Mouse (Mus musculus) gastrocnemius, adult 2 months (tissue): ENCODE results near the gene Gapvd1. TPM values are rescaled to one million over a fixed set of nuclear protein-coding genes. Genes with fewer than 3 reads are reported as not detected.

Source experiments
- DNase-seq: peaks from one replicate; pipeline ENCODE4 v3.0.0; 2022
- H3K27ac ChIP-seq: fragments of 200-600 bp; 2 replicates; pipeline ENCODE4 v1.8.1; 2022; ENCODE audit warnings: mild to moderate bottlenecking
- H3K4me3 ChIP-seq: fragments of 200-600 bp; 2 replicates; pipeline ENCODE4 v1.8.1; 2022; ENCODE audit warnings: mild to moderate bottlenecking, moderate library complexity
- CTCF ChIP-seq: fragments of 200-600 bp; IDR thresholded peaks from 2 replicates; pipeline ENCODE4 v1.8.1; 2022; ENCODE audit warnings: antibody characterized with exemption, mild to moderate bottlenecking, moderate library complexity
- intact Hi-C: fragments of 180-260 bp; cut with DNase I; formaldehyde crosslinking; loops from one replicate; pipeline ENCODE4 v1.15.1; 2025
- total RNA-seq, 2 experiments: library from RNA; stranded (reverse); gene quantifications; 2 replicates each; pipeline ENCODE4 v1.2.3; 2021

Gapvd1 gene
- total RNA-seq, 2 experiments from 2014 or later: 34.0 to 35.5 TPM

DNA sequence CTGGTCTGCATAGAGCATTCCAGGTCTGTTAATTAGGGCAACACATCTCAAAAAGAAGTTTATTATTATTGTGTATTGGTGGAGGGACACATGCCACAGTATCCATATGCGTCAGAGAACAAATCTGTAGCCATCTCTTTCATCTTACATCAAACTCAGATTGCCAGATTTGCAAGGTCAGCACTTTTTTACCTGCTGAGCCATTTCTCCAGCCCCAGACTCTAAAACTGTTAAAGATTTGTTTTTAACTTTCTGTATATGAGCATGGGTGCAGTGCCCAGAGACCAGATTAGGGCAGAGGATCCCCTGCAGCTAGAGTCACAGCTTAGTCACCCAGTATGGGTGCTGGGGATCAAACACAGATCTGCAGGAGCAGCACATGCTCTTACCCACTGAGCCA is 18.4 kb downstream of the Gapvd1 start:
- no peak for TF ChIP-seq CTCF
- Histone ChIP-seq H3K27ac (no peak overlapping the region), H3K4me3 (no peak overlapping the region)
- intact Hi-C loops: no loop called here
- no peak for DNase-seq

DNA sequence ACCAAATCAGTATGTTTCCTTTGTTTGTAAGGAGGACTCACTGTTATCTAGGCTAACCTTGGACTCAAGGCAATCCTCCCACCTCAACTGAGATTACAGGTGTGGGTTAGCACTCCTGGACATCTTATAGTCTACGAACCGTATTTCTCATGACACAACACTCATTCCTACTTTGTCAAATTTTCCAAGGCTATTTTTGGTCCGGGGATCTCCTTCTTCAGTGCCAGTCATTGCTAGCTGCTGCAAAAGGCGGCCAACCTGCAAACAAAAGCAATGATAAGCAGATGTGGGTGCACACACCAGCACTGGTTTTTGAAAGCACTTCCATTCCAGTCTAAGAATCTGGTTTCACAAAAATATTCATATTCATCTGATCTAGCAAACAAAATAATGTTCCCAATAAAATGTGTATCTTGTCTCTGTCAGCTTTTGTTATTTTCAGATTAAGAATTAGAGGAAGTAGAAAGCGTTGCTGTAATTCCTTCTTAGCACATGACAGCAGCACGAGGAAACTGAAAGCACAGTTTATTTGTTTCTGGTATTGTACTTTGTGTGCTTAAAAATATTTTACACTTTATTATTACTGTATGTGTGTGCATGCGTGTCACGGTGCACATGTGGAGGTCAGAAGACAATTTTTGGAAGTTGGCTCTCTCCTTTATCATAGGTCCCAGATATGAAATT is 27.8 kb downstream of the Gapvd1 start:
- Histone ChIP-seq H3K4me3 (no peak overlapping the region), H3K27ac (no peak overlapping the region)
- no peak for DNase-seq
- no peak for TF ChIP-seq CTCF
- intact Hi-C loops: no loop called here

- TF ChIP-seq CTCF: no peak
- Histone ChIP-seq H3K27ac (no peak overlapping the region), H3K4me3 (no peak overlapping the region)
- intact Hi-C loops: no loop called here
- no peak for DNase-seq
Observed at GRCm38 (mm10) chr2:34725269-34725668, 29.8 kb downstream of the Gapvd1 start.

GRCm38 (mm10) chr2:34718196-34718595 is 36.8 kb downstream of the Gapvd1 start:
- Histone ChIP-seq H3K27ac (no peak overlapping the region), H3K4me3 (no peak overlapping the region)
- intact Hi-C loops: no loop called here
- TF ChIP-seq CTCF: peak; percentile 25; the same call in 1 of the 2 replicates
- DNase-seq: no peak

GRCm38 (mm10) chr2:34711904-34712303 is 43.1 kb downstream of the Gapvd1 start:
- no peak for TF ChIP-seq CTCF
- Histone ChIP-seq H3K27ac (no peak overlapping the region), H3K4me3 (no peak overlapping the region)
- DNase-seq: no peak
- intact Hi-C loops: no loop called here

- DNase-seq: no peak
- intact Hi-C loops: no loop called here
- no peak for TF ChIP-seq CTCF
- Histone ChIP-seq H3K4me3 (no peak overlapping the region), H3K27ac (no peak overlapping the region)
Observed at GRCm38 (mm10) chr2:34708675-34709074, 46.4 kb downstream of the Gapvd1 start.

DNA sequence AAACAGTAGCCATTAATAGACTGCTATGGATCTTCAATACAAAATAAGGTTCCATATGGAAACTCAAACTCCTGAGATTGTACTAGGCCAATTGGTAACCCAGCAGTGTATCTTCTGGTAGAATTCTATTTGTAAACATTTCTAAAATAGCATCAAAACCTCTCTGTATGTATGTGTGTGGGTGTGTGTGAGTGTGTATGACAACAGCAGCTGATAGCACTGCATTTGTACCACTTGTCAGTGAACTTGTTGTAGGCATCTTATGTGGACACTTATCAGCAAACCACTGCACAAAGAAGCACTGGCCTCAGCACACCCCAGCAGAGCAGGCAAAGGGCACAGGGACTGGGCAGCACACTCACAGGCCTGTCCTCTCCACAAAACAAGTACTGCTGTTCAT is 58.4 kb downstream of the Gapvd1 start:
- Histone ChIP-seq H3K27ac (no peak overlapping the region), H3K4me3 (no peak overlapping the region)
- DNase-seq: no peak
- intact Hi-C loops: no loop called here
- TF ChIP-seq CTCF: no peak

- DNase-seq: no peak
- intact Hi-C loops: no loop called here
- no peak for TF ChIP-seq CTCF
- H3K27ac ChIP-seq: no peak overlapping the region
- no peak overlapping the region for H3K4me3 ChIP-seq
Observed at GRCm38 (mm10) chr2:34692861-34693260, 62.2 kb downstream of the Gapvd1 start.

GRCm38 (mm10) chr2:34684076-34684870 is 70.8 kb downstream of the Gapvd1 start:
- H3K27ac ChIP-seq: no peak overlapping the region
- DNase-seq: no peak
- no peak overlapping the region for H3K4me3 ChIP-seq
- TF ChIP-seq CTCF: no peak
- intact Hi-C loops: no loop called here

- no peak overlapping the region for H3K27ac ChIP-seq
- DNase-seq: no peak
- intact Hi-C loops: no loop called here
- no peak overlapping the region for H3K4me3 ChIP-seq
- TF ChIP-seq CTCF: no peak
Observed at GRCm38 (mm10) chr2:34677976-34678375, 77.1 kb downstream of the Gapvd1 start.

GRCm38 (mm10) chr2:34677061-34677460 is 78.0 kb downstream of the Gapvd1 start:
- DNase-seq: no peak
- no peak for TF ChIP-seq CTCF
- intact Hi-C loops: no loop called here
- Histone ChIP-seq H3K4me3 (no peak overlapping the region), H3K27ac (no peak overlapping the region)

DNA sequence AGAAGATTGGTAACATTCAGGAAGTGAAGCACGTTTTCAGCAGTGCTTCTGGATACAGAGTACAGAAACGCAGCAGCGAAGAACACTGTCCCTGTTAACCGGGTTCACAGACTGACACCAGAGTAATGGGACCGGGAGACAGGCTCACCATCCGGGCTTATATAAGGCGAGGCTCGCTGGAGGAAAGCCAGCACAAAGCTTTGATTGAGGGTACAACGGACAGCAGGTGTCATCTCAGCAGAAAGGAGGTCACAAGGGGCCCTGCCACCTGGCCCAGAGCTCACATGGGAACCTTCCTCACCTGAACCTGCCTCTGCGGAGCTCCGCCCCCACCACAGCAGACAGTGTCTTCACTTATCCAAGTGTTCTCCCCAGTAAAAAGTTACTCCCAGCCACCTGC is 81.2 kb downstream of the Gapvd1 start:
- peak; percentile 33 for DNase-seq
- Histone ChIP-seq H3K27ac (no peak overlapping the region), H3K4me3 (no peak overlapping the region)
- intact Hi-C loops: no loop called here
- no peak for TF ChIP-seq CTCF

- peak; percentile 51 for TF ChIP-seq CTCF
- intact Hi-C loops: no loop called here
- peak; percentile 58 for DNase-seq
- peak overlapping the region; percentile 66 for H3K4me3 ChIP-seq
- peak overlapping the region; percentile 51; the same call in 1 of the 2 replicates for H3K27ac ChIP-seq
Observed at GRCm38 (mm10) chr2:34671385-34672026, 83.5 kb downstream of the Gapvd1 start.
